Mouse (Mus musculus) embryonic facial prominence, embryonic 11.5 days (tissue): ENCODE results near the gene Ttc16. TPM values are rescaled to one million over a fixed set of nuclear protein-coding genes. Genes with fewer than 3 reads are reported as not detected.

Source experiments
- ATAC-seq: fragments of 200-750 bp; cut with Nextera tagmentation; replicated peaks from 2 replicates; pipeline ENCODE4 v1.8.0; 2017; ENCODE audit warnings: low read depth; ENCODE audit not compliant: insufficient number of reproducible peaks, low FRiP score, low TSS enrichment
- DNase-seq: peaks from one replicate; pipeline ENCODE4 v3.0.0-alpha.2; 2015; ENCODE audit warnings: low spot score
- H3K27ac ChIP-seq: fragments of 300-500 bp; sonication (generic); replicated peaks from 2 replicates; pipeline ENCODE4 v1.5.1; 2014; ENCODE audit warnings: mild to moderate bottlenecking, low read depth, low read length, control low read depth
- H3K27me3 ChIP-seq: fragments of 300-500 bp; sonication (generic); 2 replicates; pipeline ENCODE4 v1.6.1; 2014; ENCODE audit warnings: mild to moderate bottlenecking, low read length, moderate library complexity, mixed read lengths; ENCODE audit not compliant: control insufficient read depth, insufficient read depth
- H3K36me3 ChIP-seq: fragments of 300-500 bp; sonication (generic); replicated peaks from 2 replicates; pipeline ENCODE4 v1.6.1; 2014; ENCODE audit warnings: low read depth, mild to moderate bottlenecking, low read length, moderate library complexity, mixed read lengths; ENCODE audit not compliant: control insufficient read depth, insufficient read depth
- H3K4me1 ChIP-seq: fragments of 300-500 bp; sonication (generic); 2 replicates; pipeline ENCODE4 v1.6.1; 2014; ENCODE audit warnings: low read length, mixed read lengths; ENCODE audit not compliant: control insufficient read depth, insufficient read depth
- H3K4me2 ChIP-seq: fragments of 300-500 bp; sonication (generic); 2 replicates; pipeline ENCODE4 v1.6.1; 2014; ENCODE audit warnings: low read depth, mild to moderate bottlenecking, control low read depth, low read length, moderate library complexity
- H3K4me3 ChIP-seq: fragments of 300-500 bp; sonication (generic); 2 replicates; pipeline ENCODE4 v1.5.1; 2014; ENCODE audit warnings: low read depth, low read length, control low read depth
- H3K9ac ChIP-seq: fragments of 300-500 bp; sonication (generic); replicated peaks from 2 replicates; pipeline ENCODE4 v1.6.1; 2014; ENCODE audit warnings: mild to moderate bottlenecking, control low read depth, low read length
- H3K9me3 ChIP-seq: fragments of 300-500 bp; sonication (generic); replicated peaks from 2 replicates; pipeline ENCODE4 v1.6.1; 2016; ENCODE audit warnings: mild to moderate bottlenecking, low read length, inconsistent platforms, mixed read lengths; ENCODE audit not compliant: control insufficient read depth
- WGBS: fragments of 180-500 bp; shearing (Covaris S2); extraction: QIAGEN DNeasy Blood & Tissue Kit; methylation state at CpG from one replicate; pipeline ENCODE4 v1.1.7; 2014; 5-methylcytosine and 5-hydroxymethylcytosine counted together
- microRNA counts: library from miRNA; unstranded; fragments of <30 nt; microRNA quantifications from one replicate; lab custom pipeline; 2016
- microRNA-seq: library from miRNA; unstranded; fragments of <30 nt; microRNA quantifications from one replicate; pipeline ENCODE4, GENCODE M21; 2016; ENCODE audit warnings: borderline number of aligned reads
- polyA plus RNA-seq: library from polyadenylated mRNA; unstranded; fragments of >200 nt; fragmentation: Nextera tagmentation; extraction: Ambion mirVana; gene quantifications from 2 replicates; pipeline ENCODE4 v1.2.1, GENCODE M21; 2014

Ttc16 gene
- polyA plus RNA-seq, 1 experiment from 2014 or later, result not detected

DNA sequence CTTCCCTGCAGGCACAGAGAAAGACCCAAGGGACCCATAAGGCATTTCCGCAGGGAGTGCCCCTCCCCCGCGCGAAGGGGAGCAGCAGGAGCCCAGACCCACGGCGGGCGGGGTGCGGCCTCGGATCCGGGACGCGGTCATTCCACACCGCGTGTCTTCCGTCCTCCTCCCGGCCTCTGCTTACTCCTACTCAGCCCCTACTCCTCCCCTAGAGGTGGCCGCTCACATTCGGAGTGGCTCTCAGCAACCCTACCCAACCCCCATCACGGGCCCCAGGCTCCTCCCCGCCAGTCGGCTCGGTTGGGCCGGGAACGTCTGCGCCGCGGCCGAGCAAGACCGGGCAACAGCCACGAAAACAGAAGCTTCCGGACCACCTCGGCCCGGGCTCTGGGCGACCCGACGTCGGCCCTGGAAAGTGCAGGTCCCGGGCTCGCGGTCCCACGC lies 63.3 kb downstream of the Ttc16 start:
- Histone ChIP-seq H3K4me2 (peak overlapping the region; percentile 90), H3K4me3 (peak overlapping the region; percentile 91), H3K9me3 (no peaks in the 10 kb centered on the region), H3K36me3 (peaks cover 10% of the 10 kb centered on the region), H3K4me1 (peaks cover 4% of the 10 kb centered on the region; the same call in 1 of the 2 replicates), H3K27ac (peak overlapping the region; percentile 93; the same call in 1 of the 2 replicates), H3K27me3 (no peaks in the 10 kb centered on the region), H3K9ac (peak overlapping the region; percentile 89)
- DNase-seq (peak; percentile 67), ATAC-seq (peak; percentile 41; the same call in 1 of the 2 replicates)
- under 1% methylated on average over 40 of the region's 41 CpGs for WGBS

DNA sequence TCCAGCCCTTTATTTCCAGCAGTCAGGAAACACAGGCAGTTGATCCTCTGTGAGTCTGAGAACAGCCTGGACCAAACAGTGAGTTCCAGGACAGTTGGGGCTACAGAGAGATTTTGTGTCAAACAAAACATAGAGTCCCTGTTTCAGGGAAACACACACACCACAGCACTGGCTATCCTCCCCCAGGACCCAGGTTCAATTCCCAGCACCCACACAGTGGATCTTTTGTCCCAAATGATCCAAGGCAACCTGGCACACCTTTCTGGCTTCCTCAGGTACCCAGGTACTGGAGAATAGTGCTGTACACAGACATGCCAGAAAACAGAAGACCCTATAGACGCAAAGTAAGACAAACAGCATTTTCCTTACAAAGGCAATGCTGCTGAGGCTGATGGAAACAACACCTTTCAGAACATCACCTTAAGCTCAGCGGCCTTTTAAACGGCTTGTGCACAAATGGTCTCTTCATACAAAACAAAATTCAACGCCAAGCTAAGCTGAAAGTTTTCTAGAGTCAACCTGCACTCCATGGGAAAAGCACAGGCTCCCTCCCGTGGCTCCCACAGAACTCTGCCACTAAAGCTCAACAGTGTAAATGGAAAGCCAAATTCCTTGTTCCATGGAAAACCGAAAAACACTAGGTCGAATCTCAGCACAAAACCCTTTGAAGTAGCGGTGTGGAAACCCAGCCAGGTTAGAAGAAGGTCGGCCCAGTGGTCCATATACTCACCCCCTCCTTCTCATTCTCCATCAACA lies 64.0 kb downstream of the Ttc16 start:
- H3K9ac ChIP-seq, result peak overlapping the region; percentile 89
- H3K27ac ChIP-seq, result 0 out of 2 replicates have a peak overlapping the region, but pooled peaks have one; percentile 93
- H3K36me3 ChIP-seq, result peaks cover 13% of the 10 kb centered on the region
- no peaks in the 10 kb centered on the region for H3K9me3 ChIP-seq
- no peaks in the 10 kb centered on the region for H3K27me3 ChIP-seq
- peak overlapping the region; percentile 90 for H3K4me2 ChIP-seq
- peaks cover 4% of the 10 kb centered on the region; the same call in 1 of the 2 replicates for H3K4me1 ChIP-seq
- DNase-seq (no peak), ATAC-seq (no peak)
- peak overlapping the region; percentile 91 for H3K4me3 ChIP-seq
- WGBS, result 27% methylated on average over 9 of the region's 9 CpGs

DNA sequence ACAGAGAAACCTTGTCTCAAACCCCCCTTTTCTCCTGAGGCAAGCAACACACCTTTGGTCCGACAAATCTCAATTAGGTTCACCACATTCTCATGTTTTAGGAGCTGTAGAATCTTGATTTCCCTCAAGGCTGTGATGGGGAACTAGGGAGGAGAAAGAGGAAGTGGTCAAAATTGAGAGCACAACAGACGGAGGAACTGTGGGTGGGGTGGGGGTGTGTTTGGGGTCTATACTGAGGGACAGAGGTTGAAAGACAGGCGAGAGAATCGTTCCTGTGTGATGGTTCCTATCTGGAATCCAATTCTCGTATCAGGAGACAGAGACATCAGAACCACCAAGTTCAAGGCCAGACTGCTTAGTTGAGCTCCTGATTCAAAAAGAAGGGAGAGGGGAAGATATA lies 65.0 kb downstream of the Ttc16 start:
- H3K4me2 ChIP-seq, result no peak overlapping the region
- H3K36me3 ChIP-seq, result peaks cover 13% of the 10 kb centered on the region
- no peak overlapping the region for H3K9ac ChIP-seq
- H3K9me3 ChIP-seq, result no peaks in the 10 kb centered on the region
- DNase-seq (no peak), ATAC-seq (no peak)
- H3K4me3 ChIP-seq, result no peak overlapping the region
- WGBS, result 90% methylated on average over 5 of the region's 5 CpGs
- H3K27ac ChIP-seq, result no peak overlapping the region
- no peaks in the 10 kb centered on the region for H3K27me3 ChIP-seq
- H3K4me1 ChIP-seq, result peaks cover 4% of the 10 kb centered on the region; the same call in 1 of the 2 replicates

DNA sequence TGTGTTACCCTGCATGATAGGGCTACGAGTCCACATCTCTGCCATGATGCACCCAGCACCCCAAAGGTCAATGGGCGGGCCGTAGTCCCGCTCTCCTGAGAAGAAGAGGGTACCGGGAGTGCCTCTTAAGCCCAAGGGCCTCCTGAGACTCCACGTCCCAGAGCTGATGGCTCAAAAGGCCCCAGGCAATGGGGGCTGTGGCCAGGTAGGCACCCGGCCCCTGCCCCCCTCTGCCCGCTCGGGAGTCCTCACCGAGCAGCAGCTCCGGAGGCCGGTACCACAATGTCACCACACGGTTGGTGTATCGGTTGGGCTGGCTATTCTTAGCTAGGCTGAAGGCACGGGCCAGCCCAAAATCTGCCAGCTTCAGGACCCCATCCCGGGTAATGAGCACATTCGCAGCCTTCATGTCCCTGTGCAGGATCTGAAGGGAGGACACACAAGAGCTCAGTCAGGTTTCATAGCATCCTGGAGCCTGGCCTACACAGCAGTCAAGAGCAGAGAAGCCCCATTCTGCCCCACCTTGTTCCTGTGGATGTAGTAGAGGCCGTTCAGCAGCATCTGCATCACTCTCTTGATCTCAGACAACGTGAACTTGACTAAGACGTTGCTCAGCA lies 65.8 kb downstream of the Ttc16 start:
- peaks cover 4% of the 10 kb centered on the region; the same call in 1 of the 2 replicates for H3K4me1 ChIP-seq
- no peak overlapping the region for H3K4me2 ChIP-seq
- 96% methylated on average over 20 of the region's 20 CpGs for WGBS
- no peak overlapping the region for H3K9ac ChIP-seq
- no peak overlapping the region for H3K4me3 ChIP-seq
- DNase-seq, result no peak
- H3K27me3 ChIP-seq, result no peaks in the 10 kb centered on the region
- H3K27ac ChIP-seq, result no peak overlapping the region
- ATAC-seq, result no peak
- no peaks in the 10 kb centered on the region for H3K9me3 ChIP-seq
- H3K36me3 ChIP-seq, result peaks cover 13% of the 10 kb centered on the region

DNA sequence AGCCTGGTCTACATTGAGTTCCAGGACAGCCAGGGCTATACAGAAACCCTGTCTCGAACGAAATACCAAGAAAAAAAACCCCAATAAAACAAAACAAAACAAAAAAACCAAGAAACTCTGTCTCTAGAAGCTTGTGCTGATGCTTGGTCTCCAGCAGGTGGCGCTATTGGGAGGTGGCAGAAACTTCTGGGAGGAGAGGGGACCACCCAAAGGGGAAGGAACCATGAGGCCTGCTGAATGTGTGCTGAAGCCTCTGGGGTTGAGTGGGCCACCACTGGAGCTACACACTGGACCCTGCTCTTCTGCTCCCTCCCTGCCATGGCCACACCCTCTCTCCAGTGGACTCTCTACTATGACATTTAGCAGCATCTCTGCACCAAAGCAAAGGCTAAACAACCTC lies 66.8 kb downstream of the Ttc16 start:
- Histone ChIP-seq H3K27me3 (no peaks in the 10 kb centered on the region), H3K9ac (no peak overlapping the region), H3K4me1 (peaks cover 4% of the 10 kb centered on the region; the same call in 1 of the 2 replicates), H3K36me3 (peaks cover 13% of the 10 kb centered on the region), H3K4me3 (no peak overlapping the region), H3K4me2 (no peak overlapping the region), H3K9me3 (no peaks in the 10 kb centered on the region), H3K27ac (no peak overlapping the region)
- WGBS, result 49% methylated on average over 3 of the region's 3 CpGs
- peak; percentile 82 for DNase-seq
- ATAC-seq, result no peak

MicroRNAs within 50 kb of the gene (microRNA counts, 519-probe panel; counts per million panel counts)
- microRNA mmu-miR-2861 (lab: Ali Mortazavi, UCI), result not detected

Small RNAs within 50 kb of the gene (microRNA-seq; reads per million reads assigned to microRNA genes)
- gene Mir2861 (not detected), gene Mir3960 (not detected)

Other genes with a start within 250 kb of the Ttc16 start
- 10.2 and 11.7 TPM in 2 replicates for gene Fam102a, start 240.3 kb downstream of the Ttc16 start, polyA plus RNA-seq
- gene Dpm2, start 204.8 kb downstream of the Ttc16 start, polyA plus RNA-seq, result 97.1 and 100 TPM in 2 replicates
- gene Pip5kl1, start 200.8 kb downstream of the Ttc16 start, polyA plus RNA-seq, result 2.3 and 3.3 TPM in 2 replicates
- 0.32 and 0.36 TPM in 2 replicates for gene 9430097D07Rik, start 199.9 kb downstream of the Ttc16 start, polyA plus RNA-seq
- gene St6galnac4, start 188.5 kb downstream of the Ttc16 start, polyA plus RNA-seq, result 20.3 and 22.8 TPM in 2 replicates
- 6.3 and 6.8 TPM in 2 replicates for gene St6galnac6, start 175.9 kb downstream of the Ttc16 start, polyA plus RNA-seq
- 13.7 and 16.6 TPM in 2 replicates for gene Ak1, start 153.9 kb downstream of the Ttc16 start, polyA plus RNA-seq
- gene Eng, start 129.0 kb downstream of the Ttc16 start, polyA plus RNA-seq, result 19.2 and 22.6 TPM in 2 replicates
- 15.6 and 16.3 TPM in 2 replicates for gene Fpgs, start 71.5 kb downstream of the Ttc16 start, polyA plus RNA-seq
- 79.2 and 89.8 TPM in 2 replicates for gene Cdk9, start 62.6 kb downstream of the Ttc16 start, polyA plus RNA-seq
- 21.1 and 22.2 TPM in 2 replicates for gene Sh2d3c, start 54.6 kb downstream of the Ttc16 start, polyA plus RNA-seq
- 0.31 and 0.75 TPM in 2 replicates for gene 6330409D20Rik, start 34.6 kb downstream of the Ttc16 start, polyA plus RNA-seq
- gene Tor2a, start 18.4 kb downstream of the Ttc16 start, polyA plus RNA-seq, result 47.8 and 54.3 TPM in 2 replicates
- 3.8 and 5.7 TPM in 2 replicates for gene Ptrh1, start 153 bp upstream of the Ttc16 start, polyA plus RNA-seq
- 0.21 TPM in 1 of 2 replicates, not detected in the other for gene Cfap157, start 8.8 kb upstream of the Ttc16 start, polyA plus RNA-seq
- 22.0 and 27.1 TPM in 2 replicates for gene Stxbp1, start 71.6 kb upstream of the Ttc16 start, polyA plus RNA-seq
- gene Fam129b, start 100.5 kb upstream of the Ttc16 start, polyA plus RNA-seq, result 13.7 and 15.9 TPM in 2 replicates
- gene Rpl12, start 185.9 kb upstream of the Ttc16 start, polyA plus RNA-seq, result 162 and 191 TPM in 2 replicates
- 5.2 and 6.5 TPM in 2 replicates for gene Lrsam1, start 186.0 kb upstream of the Ttc16 start, polyA plus RNA-seq
- 10.1 and 10.8 TPM in 2 replicates for gene Slc2a8, start 206.4 kb upstream of the Ttc16 start, polyA plus RNA-seq